Mouse (Mus musculus): ENCODE measurements around the gene Bmp10. TPM values are rescaled to one million over a fixed set of nuclear protein-coding genes. Genes with fewer than 3 reads are reported as not detected.
"Not testable (repeated sequence)": the region's sequence is repeated elsewhere in the genome, so short reads cannot be mapped to it uniquely, and the experiment has no call there.

The Bmp10 gene
- polyA plus RNA-seq, 1 experiment = not detected

DNA sequence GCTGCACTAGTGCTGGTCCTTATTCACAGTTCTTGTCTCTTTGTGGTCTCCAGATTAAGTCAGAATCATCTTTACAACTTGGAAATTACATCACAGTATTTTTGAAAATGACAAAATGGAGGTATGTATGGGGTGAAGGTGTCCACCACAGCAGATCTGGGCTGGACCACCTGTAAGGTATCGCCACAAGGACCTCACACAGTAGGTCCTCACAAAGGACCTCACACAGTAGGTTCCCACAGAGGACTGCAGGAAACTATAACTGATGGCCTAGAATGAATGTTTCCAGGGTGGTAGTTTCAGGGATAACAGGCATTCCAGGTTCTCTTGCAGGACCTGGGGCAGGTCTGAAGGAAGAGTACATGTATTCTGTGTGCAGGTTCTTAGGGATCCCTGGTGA is 38.6 kb downstream of the Bmp10 start:
- no peak overlapping the region for H3K27ac ChIP-seq (ENCODE audit: insufficient read depth, low read depth, low read length)
- peaks cover 3% of the 10 kb centered on the region; the same call in 1 of the 2 replicates for H3K4me1 ChIP-seq (ENCODE audit: control insufficient read depth, insufficient read depth, low read length)
- WGBS = 95% methylated on average over 1 of the region's 1 CpGs
- no peak for TF ChIP-seq CTCF (IDR thresholded peaks at IDR 0.05; ENCODE audit: insufficient read depth, low read depth, low read length)
- no peak for TF ChIP-seq POLR2A (IDR thresholded peaks at IDR 0.05; ENCODE audit: insufficient read depth, low read depth, low read length)
- no peak overlapping the region for H3K4me3 ChIP-seq (ENCODE audit: insufficient read depth, low read depth, low read length)

DNA sequence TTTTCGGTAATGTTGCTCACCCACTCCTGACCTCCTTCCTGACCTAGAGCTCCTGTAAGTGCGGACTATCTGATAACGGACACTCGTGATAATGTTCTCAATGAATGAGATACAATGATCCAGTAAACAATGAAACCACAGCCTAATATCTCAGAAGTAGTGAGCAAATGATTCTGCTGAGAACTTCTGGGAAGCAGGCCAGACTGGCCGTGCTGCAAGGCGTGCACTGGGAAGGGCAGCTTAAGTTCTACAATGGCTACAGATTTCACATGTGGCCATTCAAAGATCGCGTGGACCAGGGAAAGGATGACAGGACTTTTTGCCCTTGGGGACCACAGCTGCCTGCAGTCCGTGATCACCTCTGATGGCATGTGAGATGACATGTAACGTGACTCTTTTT is 39.6 kb downstream of the Bmp10 start:
- Histone ChIP-seq H3K4me1 (ENCODE audit: control insufficient read depth, insufficient read depth, low read length) (peaks cover 3% of the 10 kb centered on the region; the same call in 1 of the 2 replicates), H3K27ac (ENCODE audit: insufficient read depth, low read depth, low read length) (no peak overlapping the region), H3K4me3 (ENCODE audit: insufficient read depth, low read depth, low read length) (no peak overlapping the region)
- 77% methylated on average over 10 of the region's 10 CpGs for WGBS
- no peak for TF ChIP-seq POLR2A (IDR thresholded peaks at IDR 0.05; ENCODE audit: insufficient read depth, low read depth, low read length)
- TF ChIP-seq CTCF (IDR thresholded peaks at IDR 0.05; ENCODE audit: insufficient read depth, low read depth, low read length) = no peak

DNA sequence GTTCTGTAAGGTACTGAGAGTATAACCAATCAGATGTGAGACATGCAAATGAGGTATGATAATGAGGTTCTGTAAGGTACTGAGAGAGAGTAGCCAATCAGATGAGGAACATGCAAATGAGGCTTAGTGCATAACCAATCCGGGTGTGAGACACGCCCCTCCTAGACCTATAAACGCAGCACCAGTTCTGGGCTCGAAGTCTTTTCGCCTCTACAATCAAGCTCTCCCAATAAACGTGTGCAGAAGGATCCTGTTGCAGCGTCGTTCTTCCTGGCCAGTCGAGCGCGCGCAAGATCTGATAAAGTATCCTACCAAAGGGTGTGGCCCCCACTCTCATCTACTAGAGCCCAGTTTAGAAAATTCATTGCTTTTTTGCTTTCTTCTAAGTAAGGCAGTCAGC is 41.3 kb downstream of the Bmp10 start:
- H3K4me1 ChIP-seq (ENCODE audit: control insufficient read depth, insufficient read depth, low read length); H3K27ac ChIP-seq (ENCODE audit: insufficient read depth, low read depth, low read length); H3K4me3 ChIP-seq (ENCODE audit: insufficient read depth, low read depth, low read length): not testable (repeated sequence)
- WGBS = 93% methylated on average over 12 of the region's 12 CpGs

DNA sequence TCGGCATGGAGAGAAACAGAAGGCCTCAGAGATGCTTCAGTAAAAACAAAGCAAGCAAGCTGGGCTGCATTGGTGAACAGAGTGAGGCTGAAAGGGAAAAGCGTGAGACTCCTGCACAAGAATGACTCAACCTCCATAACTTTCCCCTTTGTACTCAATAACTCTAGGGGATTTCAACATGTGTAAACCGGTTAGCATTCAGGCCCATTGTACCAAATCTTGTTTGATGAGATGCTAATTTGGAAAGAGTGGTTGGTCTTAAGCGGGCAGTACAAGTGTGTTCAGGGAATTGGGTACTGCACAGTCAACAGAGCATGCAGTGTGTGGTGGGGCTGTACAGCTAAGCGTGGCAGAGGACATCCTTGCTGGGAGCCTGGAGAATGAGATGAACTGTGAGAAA is 46.4 kb downstream of the Bmp10 start:
- Histone ChIP-seq H3K27ac (ENCODE audit: insufficient read depth, low read depth, low read length) (no peak overlapping the region), H3K4me3 (ENCODE audit: insufficient read depth, low read depth, low read length) (no peak overlapping the region), H3K4me1 (ENCODE audit: control insufficient read depth, insufficient read depth, low read length) (no peaks in the 10 kb centered on the region)
- 75% methylated on average over 5 of the region's 5 CpGs for WGBS
- no peak for TF ChIP-seq POLR2A (IDR thresholded peaks at IDR 0.05; ENCODE audit: insufficient read depth, low read depth, low read length)
- TF ChIP-seq CTCF (IDR thresholded peaks at IDR 0.05; ENCODE audit: insufficient read depth, low read depth, low read length) = no peak

DNA sequence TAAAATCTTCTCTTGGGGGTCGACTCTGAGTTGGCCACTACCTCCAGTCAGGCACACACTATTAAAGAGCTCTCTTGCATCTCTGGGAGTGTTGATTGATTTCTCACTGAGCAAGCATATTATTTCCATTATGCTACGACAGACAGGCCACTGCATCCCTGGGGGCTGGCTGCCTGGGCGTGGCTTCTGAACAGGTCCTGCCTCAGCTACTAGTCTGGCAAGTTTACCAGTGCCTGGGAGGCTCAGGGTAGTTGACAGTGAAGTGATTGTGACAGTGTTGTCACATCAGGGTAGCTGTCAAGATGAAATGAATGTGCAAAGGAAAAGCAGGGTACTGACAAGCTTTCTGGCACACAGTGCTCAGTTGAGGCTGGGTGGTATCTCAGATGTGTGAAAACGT is 50.1 kb downstream of the Bmp10 start:
- whole genome bisulfite sequencing = 63% methylated on average over 4 of the region's 4 CpGs
- no peak for TF ChIP-seq CTCF (IDR thresholded peaks at IDR 0.05; ENCODE audit: insufficient read depth, low read depth, low read length)
- TF ChIP-seq POLR2A (IDR thresholded peaks at IDR 0.05; ENCODE audit: insufficient read depth, low read depth, low read length) = no peak

DNA sequence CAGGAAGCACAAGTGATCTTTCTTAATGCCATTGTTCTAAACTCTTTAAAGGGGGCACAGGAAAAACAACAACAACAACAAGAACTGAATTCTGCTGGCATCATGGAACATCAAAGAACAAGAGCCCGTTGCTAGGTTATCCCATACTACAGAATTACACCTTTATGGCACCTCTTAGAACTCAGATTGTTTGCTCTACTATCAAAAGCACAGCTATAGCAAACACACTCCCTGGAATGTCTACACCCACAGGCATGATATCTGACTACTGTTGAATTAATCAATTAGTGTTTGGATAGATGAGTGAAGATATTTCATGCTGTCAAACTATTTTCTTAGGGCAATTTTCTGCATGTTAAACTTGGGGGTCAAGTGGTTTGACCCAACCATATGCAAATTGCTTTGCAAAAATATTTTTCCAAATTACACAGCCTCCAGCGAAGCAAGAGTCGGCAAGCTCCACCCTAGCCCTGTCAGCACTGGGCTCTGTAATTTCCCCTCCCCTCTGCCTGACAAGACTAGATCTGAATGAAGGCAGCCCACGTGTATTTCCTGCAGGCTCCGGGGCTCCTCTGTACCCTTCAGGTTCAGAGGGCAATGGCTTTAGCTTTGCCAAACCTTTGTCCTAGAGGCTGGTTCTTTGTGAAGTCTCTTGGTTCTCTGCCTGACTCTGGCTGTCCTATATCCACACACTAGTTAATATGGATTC is 50.7 kb downstream of the Bmp10 start:
- Histone ChIP-seq H3K4me1 (ENCODE audit: control insufficient read depth, insufficient read depth, low read length) (no peaks in the 10 kb centered on the region), H3K4me3 (ENCODE audit: insufficient read depth, low read depth, low read length) (no peak overlapping the region), H3K27ac (ENCODE audit: insufficient read depth, low read depth, low read length) (no peak overlapping the region)
- no peak for TF ChIP-seq CTCF (IDR thresholded peaks at IDR 0.05; ENCODE audit: insufficient read depth, low read depth, low read length)
- no peak for TF ChIP-seq POLR2A (IDR thresholded peaks at IDR 0.05; ENCODE audit: insufficient read depth, low read depth, low read length)
- WGBS = 54% methylated on average over 5 of the region's 5 CpGs

More for the DNA sequence above, 50.1 kb downstream of the Bmp10 start:
- H3K4me3 ChIP-seq (ENCODE audit: insufficient read depth, low read depth, low read length) = no peak overlapping the region
- H3K4me1 ChIP-seq (ENCODE audit: control insufficient read depth, insufficient read depth, low read length) = no peaks in the 10 kb centered on the region
- no peak overlapping the region for H3K27ac ChIP-seq (ENCODE audit: insufficient read depth, low read depth, low read length)

- no peak for TF ChIP-seq CTCF (IDR thresholded peaks at IDR 0.05; ENCODE audit: insufficient read depth, low read depth, low read length)
- TF ChIP-seq POLR2A (IDR thresholded peaks at IDR 0.05; ENCODE audit: insufficient read depth, low read depth, low read length) = no peak
- no peak overlapping the region for H3K27ac ChIP-seq (ENCODE audit: insufficient read depth, low read depth, low read length)
- WGBS = 65% methylated on average over 12 of the region's 12 CpGs
- H3K4me1 ChIP-seq (ENCODE audit: control insufficient read depth, insufficient read depth, low read length) = no peaks in the 10 kb centered on the region
- H3K4me3 ChIP-seq (ENCODE audit: insufficient read depth, low read depth, low read length) = no peak overlapping the region
Measured at GRCm38 (mm10) chr6:87483224-87483899, 54.6 kb downstream of the Bmp10 start.

GRCm38 (mm10) chr6:87483900-87484289 is 55.1 kb downstream of the Bmp10 start:
- TF ChIP-seq CTCF (IDR thresholded peaks at IDR 0.05; ENCODE audit: insufficient read depth, low read depth, low read length) (no peak), POLR2A (IDR thresholded peaks at IDR 0.05; ENCODE audit: insufficient read depth, low read depth, low read length) (no peak)

DNA sequence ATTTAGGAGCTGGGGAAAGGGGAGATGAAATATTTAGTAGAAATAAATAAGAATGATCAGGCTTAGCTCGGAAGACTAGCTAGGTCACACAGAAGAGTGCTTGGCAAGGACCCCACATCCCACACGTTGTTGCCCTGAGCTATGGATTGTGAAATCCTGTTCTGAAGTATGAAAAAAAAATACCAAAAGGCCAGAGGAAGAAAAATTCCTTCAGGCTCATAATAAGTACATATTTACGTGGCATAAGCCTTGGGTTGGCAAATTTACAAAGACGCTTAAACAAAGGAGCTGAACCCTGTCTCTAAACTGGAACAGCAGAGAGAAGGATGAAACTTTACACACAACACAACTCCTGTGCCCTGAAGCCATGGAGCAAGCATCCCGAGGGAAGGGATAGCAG is 56.0 kb downstream of the Bmp10 start:
- Histone ChIP-seq H3K4me1 (ENCODE audit: control insufficient read depth, insufficient read depth, low read length) (no peaks in the 10 kb centered on the region), H3K27ac (ENCODE audit: insufficient read depth, low read depth, low read length) (no peak overlapping the region), H3K4me3 (ENCODE audit: insufficient read depth, low read depth, low read length) (no peak overlapping the region)
- 75% methylated on average over 5 of the region's 5 CpGs for WGBS
- TF ChIP-seq POLR2A (IDR thresholded peaks at IDR 0.05; ENCODE audit: insufficient read depth, low read depth, low read length) (no peak), CTCF (IDR thresholded peaks at IDR 0.05; ENCODE audit: insufficient read depth, low read depth, low read length) (no peak)

More at GRCm38 (mm10) chr6:87483900-87484289, 55.1 kb downstream of the Bmp10 start:
- Histone ChIP-seq H3K4me1 (ENCODE audit: control insufficient read depth, insufficient read depth, low read length) (no peaks in the 10 kb centered on the region), H3K4me3 (ENCODE audit: insufficient read depth, low read depth, low read length) (no peak overlapping the region), H3K27ac (ENCODE audit: insufficient read depth, low read depth, low read length) (no peak overlapping the region)
- 84% methylated on average over 3 of the region's 3 CpGs for WGBS

Other genes with a start within 250 kb of the Bmp10 start
- not detected in 2 replicates for gene Antxr1, start 93.2 kb upstream of the Bmp10 start, polyA plus RNA-seq (2012; ENCODE audit: insufficient read depth, insufficient read length, low replicate concordance, missing spikeins)
- gene Gkn1, start 78.1 kb upstream of the Bmp10 start, polyA plus RNA-seq (2012; ENCODE audit: insufficient read depth, insufficient read length, low replicate concordance, missing spikeins) = not detected in 2 replicates
- not detected in 2 replicates for gene Gkn2, start 55.6 kb upstream of the Bmp10 start, polyA plus RNA-seq (2012; ENCODE audit: insufficient read depth, insufficient read length, low replicate concordance, missing spikeins)
- not detected in 2 replicates for gene Gkn3, start 40.1 kb upstream of the Bmp10 start, polyA plus RNA-seq (2012; ENCODE audit: insufficient read depth, insufficient read length, low replicate concordance, missing spikeins)
- not detected in 2 replicates for gene Arhgap25, start 104.3 kb downstream of the Bmp10 start, polyA plus RNA-seq (2012; ENCODE audit: insufficient read depth, insufficient read length, low replicate concordance, missing spikeins)
- not detected in 2 replicates for gene Prokr1, start 161.7 kb downstream of the Bmp10 start, polyA plus RNA-seq (2012; ENCODE audit: insufficient read depth, insufficient read length, low replicate concordance, missing spikeins)
- not detected in 2 replicates for gene Aplf, start 243.2 kb downstream of the Bmp10 start, polyA plus RNA-seq (2012; ENCODE audit: insufficient read depth, insufficient read length, low replicate concordance, missing spikeins)